Mouse (Mus musculus) stomach, postnatal 0 days (tissue): ENCODE measurements around the gene BC017158. TPM values are rescaled to one million over a fixed set of nuclear protein-coding genes. Genes with fewer than 3 reads are reported as not detected.
A peak's percentile ranks its signal among the peaks of the same experiment; 100 is the strongest.

Experiments
- ATAC-seq: fragments of 200-750 bp; cut with Nextera tagmentation; 2 replicates; pipeline ENCODE4 v1.8.0; 2017; ENCODE audit not compliant: low FRiP score, low TSS enrichment
- DNase-seq: peaks from one replicate; pipeline ENCODE4 v3.0.0-alpha.2; 2016; ENCODE audit warnings: low spot score
- H3K27ac ChIP-seq: fragments of 300-500 bp; sonication (generic); replicated peaks from 2 replicates; pipeline ENCODE4 v1.5.1; 2014; ENCODE audit warnings: mild to moderate bottlenecking, control low read depth
- H3K27me3 ChIP-seq: fragments of 300-500 bp; sonication (generic); 2 replicates; pipeline ENCODE4 v1.6.1; 2014; ENCODE audit warnings: low read length; ENCODE audit not compliant: control insufficient read depth, insufficient read depth
- H3K36me3 ChIP-seq: fragments of 300-500 bp; sonication (generic); 2 replicates; pipeline ENCODE4 v1.6.1; 2014; ENCODE audit warnings: low read length, mixed read lengths; ENCODE audit not compliant: control insufficient read depth, insufficient read depth
- H3K4me1 ChIP-seq: fragments of 300-500 bp; sonication (generic); replicated peaks from 2 replicates; pipeline ENCODE4 v1.6.1; 2014; ENCODE audit warnings: antibody characterized with exemption; ENCODE audit not compliant: control insufficient read depth, insufficient read depth
- H3K4me2 ChIP-seq: fragments of 300-500 bp; sonication (generic); replicated peaks from 2 replicates; pipeline ENCODE4 v1.6.1; 2014; ENCODE audit warnings: low read depth, mild to moderate bottlenecking, control low read depth, moderate library complexity
- H3K4me3 ChIP-seq: fragments of 300-500 bp; sonication (generic); 2 replicates; pipeline ENCODE4 v1.5.1; 2014; ENCODE audit warnings: low read depth, low read length, control low read depth
- H3K9ac ChIP-seq: fragments of 300-500 bp; sonication (generic); 2 replicates; pipeline ENCODE4 v1.6.1; 2014; ENCODE audit warnings: mild to moderate bottlenecking, low read length, control low read depth, mixed read lengths
- H3K9me3 ChIP-seq: fragments of 300-500 bp; sonication (generic); 2 replicates; pipeline ENCODE4 v1.6.1; 2016; ENCODE audit warnings: low read length; ENCODE audit not compliant: control insufficient read depth
- CTCF ChIP-seq: IDR thresholded peaks from 2 replicates; pipeline ENCODE4 v1.5.1; 2016; ENCODE audit warnings: antibody characterized with exemption, low read depth, mild to moderate bottlenecking, moderate library complexity
- EP300 ChIP-seq: optimal IDR thresholded peaks from 2 replicates; pipeline ENCODE3; 2016; ENCODE audit warnings: antibody characterized with exemption
- WGBS: fragments of 180-500 bp; shearing (Covaris S2); extraction: QIAGEN DNeasy Blood & Tissue Kit; methylation state at CpG from one replicate; pipeline ENCODE4 v1.1.7; 2014; 5-methylcytosine and 5-hydroxymethylcytosine counted together
- polyA plus RNA-seq: library from polyadenylated mRNA; unstranded; fragments of >200 nt; fragmentation: Nextera tagmentation; extraction: Ambion mirVana; gene quantifications from 2 replicates; pipeline ENCODE4 v1.2.1, GENCODE M21; 2015

Gene BC017158
- polyA plus RNA-seq, 1 experiment from 2014 or later, result 17.0 TPM

- Histone ChIP-seq H3K4me2 (no peak overlapping the region), H3K4me1 (no peaks in the 10 kb centered on the region), H3K9me3 (no peaks in the 10 kb centered on the region), H3K27me3 (no peaks in the 10 kb centered on the region), H3K36me3 (peaks cover 12% of the 10 kb centered on the region), H3K27ac (no peak overlapping the region), H3K9ac (no peak overlapping the region), H3K4me3 (no peak overlapping the region)
- ATAC-seq (no peak), DNase-seq (no peak)
- 52% methylated on average over 2 of the region's 2 CpGs for WGBS
- TF ChIP-seq CTCF (no peak), EP300 (no peak)
These were observed 43.0 kb downstream of the BC017158 start for GRCm38 (mm10) chr7:128254978-128255377.

DNA sequence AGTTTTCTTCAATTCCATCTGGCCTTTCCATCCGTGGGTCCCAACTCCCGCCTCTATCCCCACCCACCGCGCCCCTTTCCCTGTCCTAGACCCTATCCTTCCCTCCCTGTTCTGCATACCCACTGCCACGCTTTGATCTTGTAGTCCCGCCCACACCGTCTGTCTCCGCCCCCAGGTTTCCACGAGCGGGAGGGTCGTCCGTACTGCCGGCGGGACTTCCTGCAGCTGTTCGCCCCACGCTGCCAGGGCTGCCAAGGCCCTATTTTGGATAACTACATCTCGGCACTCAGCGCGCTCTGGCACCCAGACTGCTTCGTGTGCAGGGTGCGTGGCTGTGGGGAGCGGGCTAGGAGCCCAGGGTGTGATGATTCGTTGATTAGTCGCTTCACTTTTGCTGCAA, 45.4 kb downstream of the BC017158 start:
- Histone ChIP-seq H3K4me1 (no peaks in the 10 kb centered on the region), H3K36me3 (peaks cover 12% of the 10 kb centered on the region), H3K27me3 (no peaks in the 10 kb centered on the region), H3K4me3 (no peak overlapping the region), H3K4me2 (peak overlapping the region; percentile 35), H3K9ac (no peak overlapping the region), H3K27ac (no peak overlapping the region), H3K9me3 (no peaks in the 10 kb centered on the region)
- DNase-seq (peak; percentile 41), ATAC-seq (no peak)
- TF ChIP-seq CTCF (no peak), EP300 (no peak)
- 18% methylated on average over 24 of the region's 24 CpGs for WGBS

- H3K9me3 ChIP-seq, result no peaks in the 10 kb centered on the region
- H3K27me3 ChIP-seq, result no peaks in the 10 kb centered on the region
- peak overlapping the region; percentile 35 for H3K4me2 ChIP-seq
- TF ChIP-seq CTCF, result no peak
- TF ChIP-seq EP300, result no peak
- H3K36me3 ChIP-seq, result peaks cover 12% of the 10 kb centered on the region
- no peak overlapping the region for H3K27ac ChIP-seq
- H3K4me3 ChIP-seq, result 0 out of 2 replicates have a peak overlapping the region, but pooled peaks have one; percentile 4
- WGBS, result 45% methylated on average over 12 of the region's 12 CpGs
- H3K4me1 ChIP-seq, result no peaks in the 10 kb centered on the region
- ATAC-seq (no peak), DNase-seq (no peak)
- H3K9ac ChIP-seq, result no peak overlapping the region
These were observed 46.0 kb downstream of the BC017158 start for GRCm38 (mm10) chr7:128251946-128252345.

- DNase-seq, result no peak
- no peak for ATAC-seq
- Histone ChIP-seq H3K4me2 (peak overlapping the region; percentile 37), H3K9ac (no peak overlapping the region), H3K27me3 (no peaks in the 10 kb centered on the region), H3K4me3 (no peak overlapping the region; the same call in 1 of the 2 replicates), H3K9me3 (no peaks in the 10 kb centered on the region), H3K4me1 (peaks cover 6% of the 10 kb centered on the region; the same call in 1 of the 2 replicates), H3K36me3 (peaks cover 14% of the 10 kb centered on the region), H3K27ac (no peak overlapping the region)
- 60% methylated on average over 5 of the region's 5 CpGs for WGBS
- TF ChIP-seq CTCF (no peak), EP300 (no peak)
These were observed 48.0 kb downstream of the BC017158 start for GRCm38 (mm10) chr7:128249998-128250397.

GRCm38 (mm10) chr7:128248081-128249042, 49.6 kb downstream of the BC017158 start:
- H3K27ac ChIP-seq, result no peak overlapping the region; the same call in 1 of the 2 replicates

DNA sequence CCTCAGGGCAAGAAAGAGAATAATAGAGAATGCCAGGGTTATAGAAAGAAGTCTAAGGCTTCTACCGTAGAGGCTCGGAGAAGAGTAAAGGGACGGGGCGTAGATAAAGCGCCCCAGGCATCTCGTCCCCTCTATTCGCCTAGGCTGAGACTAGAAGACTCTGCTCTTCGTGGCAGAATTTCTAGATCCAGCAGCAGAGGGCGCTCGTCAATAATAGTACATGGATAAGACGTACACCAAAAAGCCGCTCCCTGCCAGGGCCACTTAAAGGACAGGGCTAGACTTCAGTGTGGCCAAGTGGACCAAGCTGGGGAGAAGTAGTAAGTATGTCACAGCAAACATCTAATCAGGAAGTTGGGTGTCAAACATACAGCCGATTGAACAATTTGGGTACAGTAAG, 50.5 kb downstream of the BC017158 start:
- peak overlapping the region; percentile 93 for H3K27ac ChIP-seq

More at GRCm38 (mm10) chr7:128248081-128249042, 49.6 kb downstream of the BC017158 start:
- DNase-seq, result no peak
- Histone ChIP-seq H3K9me3 (no peaks in the 10 kb centered on the region), H3K27me3 (no peaks in the 10 kb centered on the region), H3K9ac (peak overlapping the region; percentile 85), H3K4me1 (peaks cover 6% of the 10 kb centered on the region; the same call in 1 of the 2 replicates), H3K4me3 (peak overlapping the region; percentile 64), H3K4me2 (peak overlapping the region; percentile 73), H3K36me3 (peaks cover 15% of the 10 kb centered on the region)
- no peak for ATAC-seq
- no peak for TF ChIP-seq EP300
- TF ChIP-seq CTCF, result no peak
- 63% methylated on average over 10 of the region's 10 CpGs for WGBS

More for the DNA sequence above, 50.5 kb downstream of the BC017158 start:
- DNase-seq, result peak; percentile 86
- peak overlapping the region; percentile 73 for H3K4me2 ChIP-seq
- peak; percentile 69 for ATAC-seq
- H3K4me1 ChIP-seq, result peaks cover 6% of the 10 kb centered on the region; the same call in 1 of the 2 replicates
- H3K36me3 ChIP-seq, result peaks cover 14% of the 10 kb centered on the region; the same call in 1 of the 2 replicates
- TF ChIP-seq EP300 (no peak), CTCF (peak; percentile 85)
- peak overlapping the region; percentile 85 for H3K9ac ChIP-seq
- H3K27me3 ChIP-seq, result no peaks in the 10 kb centered on the region
- H3K4me3 ChIP-seq, result peak overlapping the region; percentile 64
- H3K9me3 ChIP-seq, result no peaks in the 10 kb centered on the region
- under 1% methylated on average over 13 of the region's 13 CpGs for WGBS
